Mouse (Mus musculus) ovary, adult 18-20 months (tissue): ENCODE data around the gene Rbfox1.

Experiments used
- DNase-seq: peaks from one replicate; pipeline ENCODE4 v3.0.0; 2022; ENCODE audit warnings: low spot score, mixed read lengths

Rbfox1 gene

DNA sequence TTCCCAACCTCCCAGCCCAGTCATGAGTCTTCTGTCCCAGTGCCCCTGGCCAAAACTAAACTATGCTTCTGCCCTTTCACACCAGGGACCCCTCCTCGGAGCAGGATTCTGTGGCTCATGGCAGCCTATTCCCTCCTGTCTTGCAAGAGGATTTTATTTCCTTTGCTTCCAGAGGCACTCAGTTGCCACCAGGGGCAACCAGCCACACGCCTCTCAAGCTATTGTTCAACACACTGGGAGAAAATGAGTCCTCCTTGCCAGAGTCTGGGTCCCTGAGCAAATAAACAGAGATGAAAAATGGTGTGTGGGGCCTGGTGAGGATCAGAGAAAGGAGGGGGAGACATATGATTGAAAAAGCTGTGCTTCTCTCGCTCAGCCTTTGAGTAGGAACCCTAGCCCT is 327.8 kb downstream of the Rbfox1 start:
- no peak for DNase-seq

DNA sequence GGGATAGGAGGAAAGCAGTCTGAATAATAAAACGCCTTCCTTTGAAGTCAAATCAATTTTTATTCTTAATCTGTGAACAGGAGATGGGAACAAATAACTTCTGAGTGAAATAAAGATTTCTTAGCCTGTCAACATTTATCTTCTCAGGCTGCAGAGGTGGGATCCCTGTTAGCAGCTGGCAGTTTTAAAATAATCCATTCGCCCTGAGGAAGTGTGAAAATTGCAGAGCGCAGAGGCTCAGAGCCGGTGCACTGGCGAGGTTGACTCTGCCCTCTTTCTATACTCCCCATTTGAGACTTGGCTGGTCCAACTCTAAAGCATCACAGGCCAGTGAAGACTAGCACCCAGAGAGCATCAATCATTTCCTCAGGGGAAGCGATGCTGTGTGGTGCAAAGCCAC is 342.3 kb downstream of the Rbfox1 start:
- no peak for DNase-seq

DNA sequence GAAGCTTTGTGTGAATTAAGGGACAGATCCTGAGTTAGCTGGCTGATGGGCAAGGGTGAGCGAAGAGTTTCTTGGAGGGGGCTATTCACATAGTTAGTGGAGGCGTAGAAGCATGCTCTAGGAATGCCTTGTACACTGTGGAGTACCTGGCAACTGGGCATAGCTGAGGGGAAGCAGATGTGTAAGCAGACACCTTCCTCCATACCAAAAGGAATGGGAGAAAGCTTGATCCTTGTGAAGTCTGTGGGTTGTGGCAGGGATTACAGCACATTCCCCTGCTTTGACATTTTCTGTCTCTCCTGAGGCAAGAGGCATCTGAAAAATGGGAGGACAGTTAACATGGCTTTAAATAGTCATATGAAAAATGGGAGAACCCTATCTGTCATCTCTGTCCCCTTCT is 347.8 kb downstream of the Rbfox1 start:
- no peak for DNase-seq

DNA sequence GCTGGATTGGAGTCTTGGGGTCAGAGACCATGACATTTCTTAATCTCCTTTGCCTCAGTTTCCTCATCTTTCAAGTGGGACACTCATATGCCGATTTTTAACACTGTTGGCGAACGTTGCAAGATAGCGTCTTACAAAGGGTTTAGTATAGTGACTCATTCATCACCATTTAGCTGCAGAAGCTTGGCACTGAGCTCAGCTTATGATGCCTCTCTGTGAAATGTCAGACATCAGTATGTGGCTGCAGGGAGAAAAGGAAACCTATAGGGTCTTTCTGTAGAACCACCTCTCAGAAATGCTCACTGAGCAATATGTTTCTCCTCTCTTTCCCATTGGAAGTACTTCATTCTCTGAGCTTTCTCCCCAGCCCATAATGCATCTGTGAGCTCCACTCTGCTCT is 356.2 kb downstream of the Rbfox1 start:
- DNase-seq = no peak

DNA sequence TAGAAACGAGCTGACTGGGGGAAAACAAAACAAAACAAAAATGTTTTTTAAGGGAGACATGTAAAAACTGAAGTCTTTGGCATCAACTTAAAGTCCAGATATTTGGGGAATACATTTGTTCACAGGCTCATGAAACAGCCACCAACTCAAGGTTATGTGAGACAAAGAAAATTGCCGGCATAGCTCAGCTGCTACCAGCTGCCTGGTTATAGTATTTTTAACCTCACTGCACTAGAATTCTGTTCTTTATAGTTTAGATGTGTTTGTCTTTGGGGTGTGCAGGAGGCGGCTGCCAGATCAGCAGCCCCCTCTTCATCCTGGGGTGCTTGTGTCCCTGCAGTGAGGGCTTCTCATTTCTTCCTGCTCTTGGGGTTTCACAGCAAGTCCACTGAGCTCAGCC is 357.3 kb downstream of the Rbfox1 start:
- no peak for DNase-seq

DNA sequence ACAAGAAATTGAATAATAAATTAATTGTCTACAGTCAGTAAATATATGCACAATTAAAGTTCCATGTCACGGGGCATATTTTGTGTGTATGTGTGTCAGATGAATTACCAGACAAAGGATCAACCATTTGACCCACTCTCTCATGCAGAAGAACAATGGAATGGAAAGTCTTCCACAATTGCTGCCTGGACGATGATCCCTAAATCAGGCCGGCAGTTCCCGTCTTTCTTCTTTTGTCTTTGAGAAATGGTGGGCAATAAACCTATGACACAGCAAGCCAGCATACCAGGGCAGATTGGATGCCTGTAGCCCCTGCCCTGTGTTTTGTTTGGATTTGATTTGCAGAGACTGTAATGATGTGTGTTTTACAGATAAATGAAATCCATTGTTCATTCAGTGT is 362.4 kb downstream of the Rbfox1 start:
- DNase-seq = no peak

DNA sequence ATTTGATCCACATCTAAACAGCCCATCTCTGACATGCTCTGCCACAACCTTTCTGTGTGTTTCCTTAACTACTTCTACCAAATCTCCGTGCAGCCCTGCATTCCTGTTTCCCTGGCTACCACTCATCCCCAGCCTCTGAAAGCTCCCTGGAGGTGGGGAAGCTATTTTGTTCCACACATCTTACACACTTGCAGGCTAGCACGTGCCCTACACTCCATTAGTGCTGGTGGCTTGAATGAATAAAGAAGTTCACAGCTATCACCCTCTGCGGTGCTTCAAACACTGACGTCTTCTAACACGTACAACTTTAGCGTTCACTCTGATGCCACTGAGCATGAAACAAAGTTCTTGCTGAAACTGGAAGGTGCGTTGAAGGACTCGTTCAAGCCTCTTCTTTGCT is 379.4 kb downstream of the Rbfox1 start:
- DNase-seq = no peak

DNA sequence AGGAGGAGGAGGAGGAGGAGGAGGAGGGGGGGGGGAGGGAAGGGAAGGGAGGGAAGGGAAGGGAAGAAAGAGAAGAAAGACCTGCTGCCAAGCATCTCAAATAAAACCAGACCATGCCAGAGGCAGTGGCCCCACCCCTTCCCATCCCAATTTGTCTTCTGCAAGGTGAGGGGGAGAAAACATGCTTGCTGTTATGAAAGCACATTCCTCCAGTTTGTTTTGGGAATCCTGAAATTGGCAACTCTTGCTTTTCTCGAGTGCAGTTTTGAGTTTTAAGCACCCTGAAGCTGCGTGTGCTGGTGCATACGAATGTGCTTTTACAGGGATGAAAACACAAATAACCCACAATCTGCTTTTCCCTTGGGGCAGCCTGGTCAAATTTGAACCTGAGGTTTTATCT is 380.5 kb downstream of the Rbfox1 start:
- no peak for DNase-seq

DNA sequence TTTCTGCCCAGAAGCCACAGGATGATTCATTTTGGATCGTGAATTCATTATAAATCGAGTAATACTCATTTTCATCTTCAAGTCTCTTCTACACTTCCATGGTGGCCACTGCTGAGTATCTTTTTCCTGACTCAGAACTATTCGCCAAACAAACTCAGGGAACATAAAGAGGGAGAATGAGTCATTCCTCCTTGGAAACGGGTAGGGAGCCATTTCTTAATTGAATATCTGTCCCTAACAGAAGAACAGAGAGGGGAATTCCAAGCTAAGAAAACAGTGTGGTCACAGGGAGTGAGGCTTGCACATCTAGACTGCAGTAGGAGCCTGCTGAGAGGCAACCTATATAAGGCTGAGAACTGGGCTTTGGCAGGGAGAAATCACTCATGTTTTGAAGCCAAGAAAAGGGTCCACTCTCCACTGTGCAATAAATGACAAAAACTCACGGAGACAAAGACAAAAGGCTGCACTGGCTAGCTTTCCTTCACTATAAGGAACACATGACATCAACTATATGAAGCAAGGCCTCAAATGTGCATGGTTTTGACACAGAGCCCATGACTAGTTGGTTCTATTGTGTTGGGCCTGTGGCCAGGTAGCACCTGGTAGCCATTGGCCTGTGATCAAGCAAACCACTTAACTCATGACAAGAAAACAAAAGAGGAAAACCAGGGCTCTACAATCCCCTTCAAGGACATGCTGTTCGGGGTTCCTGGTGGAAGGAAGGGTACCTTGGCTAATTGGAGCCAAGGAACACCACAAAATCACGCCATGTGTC is 386.6 kb downstream of the Rbfox1 start:
- DNase-seq = no peak

DNA sequence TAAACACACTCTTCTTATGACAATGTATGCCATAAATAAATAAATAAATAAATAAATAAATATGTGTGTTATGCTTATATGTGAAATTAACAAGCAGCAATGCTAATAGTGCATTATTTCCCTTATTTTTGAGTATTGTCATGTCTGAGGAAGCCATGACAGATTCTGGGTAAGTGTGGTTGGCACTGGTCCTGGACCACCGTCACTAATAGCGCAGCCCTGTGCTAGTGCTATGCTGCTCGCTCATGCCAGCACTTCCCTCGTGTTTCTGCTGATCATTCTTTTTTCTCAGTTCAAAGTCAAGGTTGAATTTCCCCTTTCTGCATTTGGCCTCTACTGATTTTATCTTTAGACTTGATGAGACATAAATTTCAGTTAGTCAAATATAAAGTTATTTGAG is 398.3 kb downstream of the Rbfox1 start:
- DNase-seq = no peak

DNA sequence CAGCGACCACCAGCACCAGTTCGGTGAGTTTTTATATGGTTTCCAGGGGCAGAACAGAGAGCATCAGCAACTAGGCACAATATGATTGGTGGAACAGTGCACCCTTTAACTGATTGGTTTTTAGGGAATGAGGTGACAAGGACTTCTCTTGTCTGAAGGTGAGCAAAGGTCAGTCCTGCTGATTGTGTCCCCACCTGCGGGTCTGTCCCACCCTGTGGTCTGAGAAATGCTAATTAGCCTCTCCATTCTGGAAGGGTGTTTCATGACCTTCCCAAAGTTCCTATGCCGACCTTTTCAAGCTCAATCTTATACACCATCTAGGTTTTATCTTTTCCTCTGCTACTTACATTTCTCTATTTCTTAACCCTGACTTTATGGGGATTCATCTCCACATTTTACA is 399.2 kb downstream of the Rbfox1 start:
- DNase-seq = no peak

DNA sequence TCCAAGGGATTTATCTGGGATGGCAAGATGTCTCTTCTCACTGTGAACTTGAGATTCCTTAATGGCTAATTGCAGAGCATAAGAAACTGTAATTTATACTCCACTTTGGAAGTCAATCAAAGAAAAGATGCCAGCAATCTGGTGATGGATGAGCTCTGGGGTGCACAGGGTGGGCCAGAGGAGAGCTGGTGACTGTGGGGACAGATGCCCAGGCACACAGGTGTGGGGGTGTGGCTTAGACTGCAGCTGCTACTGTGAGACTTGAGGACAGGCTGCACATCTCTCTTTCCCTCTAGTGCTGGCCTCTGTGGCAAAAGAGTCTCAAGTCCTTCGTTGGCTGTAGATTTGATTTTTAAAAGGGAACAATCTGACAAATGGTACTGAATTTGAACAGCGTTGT is 402.5 kb downstream of the Rbfox1 start:
- DNase-seq = no peak

DNA sequence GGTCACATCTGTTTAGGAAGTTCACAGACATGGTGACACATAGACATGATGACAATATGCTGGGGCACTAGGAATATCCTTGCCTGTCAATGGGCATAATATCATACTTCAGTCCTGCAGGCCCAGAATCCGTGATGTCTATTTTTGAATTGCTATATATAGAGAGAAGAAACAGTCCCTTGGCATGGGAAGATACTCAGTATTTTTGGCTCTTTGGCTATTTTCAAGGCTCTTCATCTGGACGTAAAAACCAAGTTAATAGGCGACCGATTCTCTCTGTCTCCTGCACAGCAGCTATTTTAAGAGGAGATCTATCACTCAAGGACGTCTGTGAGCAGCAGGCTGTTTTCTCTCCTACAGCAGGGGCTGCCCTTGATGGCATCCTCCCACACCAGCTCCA is 415.0 kb downstream of the Rbfox1 start:
- DNase-seq = peak; percentile 44

DNA sequence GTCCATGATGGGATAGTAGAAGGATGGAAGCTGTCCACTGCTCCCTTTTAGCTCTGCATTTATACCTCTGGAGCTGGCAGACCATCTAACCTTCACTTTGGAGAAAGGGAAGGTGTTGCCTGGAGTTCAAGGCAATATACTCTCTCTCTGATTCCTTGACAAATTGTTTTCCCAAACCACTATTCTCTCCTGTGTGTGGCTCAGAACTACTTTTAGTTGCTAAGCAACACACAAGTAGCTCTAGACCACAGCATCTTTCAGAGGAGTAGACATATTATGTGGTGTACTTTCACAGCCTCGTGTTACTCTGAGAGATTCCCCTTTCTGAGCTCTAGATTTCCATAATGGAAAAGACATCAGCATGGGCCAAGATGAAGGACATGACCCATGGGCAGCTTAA is 417.9 kb downstream of the Rbfox1 start:
- no peak for DNase-seq

DNA sequence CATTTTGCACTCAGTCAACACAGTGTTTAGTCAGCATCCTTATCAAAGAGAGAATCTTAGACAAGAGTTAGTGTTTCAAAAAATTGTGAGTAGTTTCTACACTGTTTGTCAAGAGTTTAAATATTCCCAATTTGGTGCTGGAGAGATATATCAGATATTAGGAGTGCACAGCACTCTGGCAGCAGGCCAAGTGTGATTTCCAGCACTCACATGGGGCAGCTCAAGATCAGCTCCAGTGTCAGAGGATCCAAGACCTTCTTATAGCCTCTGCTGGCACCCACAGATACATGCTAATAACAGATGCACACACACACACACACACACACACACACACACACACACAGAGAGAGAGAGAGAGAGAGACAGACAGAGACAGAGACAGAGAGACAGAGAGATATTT is 424.8 kb downstream of the Rbfox1 start:
- no peak for DNase-seq

DNA sequence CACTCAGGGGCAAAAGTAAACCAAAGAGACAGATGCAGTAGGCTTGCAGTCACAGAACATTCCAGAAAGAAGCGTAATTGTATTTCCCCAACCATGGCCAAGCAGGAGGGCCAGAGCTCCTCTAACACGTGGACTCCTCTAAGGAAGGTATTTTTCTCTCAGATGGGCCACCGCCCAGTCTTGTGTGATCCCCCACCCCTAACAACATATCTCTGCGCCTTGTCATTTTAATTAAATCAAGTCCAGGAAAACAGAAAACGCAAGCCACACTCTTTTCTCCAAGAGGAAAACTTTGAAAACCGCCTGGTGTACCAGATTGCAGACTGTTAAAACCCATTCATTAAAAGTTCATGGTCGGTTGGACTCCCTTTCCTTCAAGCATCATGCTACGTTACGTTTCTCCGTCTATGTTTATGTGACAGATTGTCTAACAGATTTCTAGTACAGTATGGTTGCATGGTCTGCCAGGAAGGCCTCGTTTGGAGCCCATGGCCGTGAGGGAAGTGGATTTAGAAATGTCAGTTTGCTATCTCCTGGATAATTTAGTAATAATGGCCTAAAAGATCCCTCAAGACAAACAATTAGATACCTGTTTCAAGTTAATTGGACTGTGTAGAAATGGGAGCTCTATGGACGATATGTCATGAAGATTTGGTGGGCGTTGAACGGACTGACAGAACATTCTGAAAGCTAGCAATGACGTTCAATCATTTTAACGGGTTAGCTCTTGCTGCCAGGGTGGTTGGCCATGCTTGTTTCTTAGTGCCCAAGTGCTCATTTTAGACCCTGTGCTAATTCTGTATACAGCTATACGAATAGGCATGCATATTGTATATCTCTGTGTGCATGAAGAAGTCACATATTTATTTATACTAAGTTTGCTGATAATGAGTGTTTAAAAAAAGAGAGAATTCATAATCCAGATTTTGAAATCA is 425.9 kb downstream of the Rbfox1 start:
- no peak for DNase-seq

DNA sequence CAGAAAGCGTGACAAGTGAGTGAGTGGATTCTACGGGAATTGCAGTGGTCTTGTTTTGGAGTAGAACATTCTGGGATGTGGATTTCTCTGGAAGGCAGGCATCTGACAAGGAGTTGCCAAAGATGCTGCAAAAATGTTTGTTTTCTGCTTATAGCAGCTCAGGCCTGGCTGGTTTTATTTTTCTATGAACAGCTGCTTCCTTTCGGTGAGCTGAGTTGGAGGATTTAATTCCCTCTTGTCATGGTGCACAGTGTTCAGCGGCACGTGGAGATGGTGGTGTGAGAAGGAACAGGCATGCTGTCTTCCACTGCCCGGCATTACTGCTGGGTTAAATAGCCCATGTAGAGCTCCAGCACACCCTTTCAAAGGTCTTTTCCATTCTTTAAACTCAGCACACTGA is 428.5 kb downstream of the Rbfox1 start:
- DNase-seq = no peak

DNA sequence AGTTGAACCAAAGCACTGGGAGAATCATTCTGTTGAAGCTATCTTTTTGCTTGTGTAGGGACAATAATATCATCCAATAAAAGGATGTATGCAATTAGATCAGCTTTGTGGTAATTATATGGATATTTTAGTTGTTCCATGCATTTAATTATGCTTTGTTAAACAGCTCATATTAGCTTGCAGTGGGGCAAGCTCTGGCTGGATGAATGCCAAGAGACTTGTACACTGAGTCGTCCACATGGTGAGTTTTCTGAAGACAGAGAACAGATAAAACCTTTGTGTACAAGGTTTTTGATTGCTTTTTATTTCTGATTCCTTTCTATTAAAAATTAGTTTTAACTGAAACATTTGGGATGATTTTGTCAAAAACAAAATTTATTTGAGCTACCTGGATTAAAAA is 439.7 kb downstream of the Rbfox1 start:
- DNase-seq = no peak

DNA sequence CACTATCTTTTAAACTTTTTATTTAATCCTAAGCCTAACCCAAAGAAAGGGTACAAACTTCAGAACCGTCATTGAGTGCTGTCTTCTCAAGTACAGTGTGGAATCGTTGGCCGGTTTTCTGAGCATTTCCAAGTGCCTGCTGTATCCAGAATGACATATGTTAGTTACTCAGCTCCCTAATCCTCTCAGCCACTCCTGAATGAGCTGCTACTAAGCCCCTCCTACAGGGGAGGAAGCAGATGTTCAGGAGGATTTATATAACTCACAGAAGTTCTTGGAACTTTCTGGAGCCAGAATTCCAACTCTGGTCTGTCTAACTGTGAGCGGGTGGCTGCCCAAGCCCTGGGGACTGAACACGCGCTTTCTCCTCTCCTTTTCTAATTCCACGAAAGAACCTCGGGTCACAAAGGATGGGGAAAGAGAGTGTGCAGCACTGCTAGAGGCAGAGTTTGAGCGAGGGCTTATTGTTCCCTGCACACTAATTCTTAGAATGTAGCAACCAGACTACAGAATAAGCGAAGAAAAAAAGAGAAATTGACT is 446.3 kb downstream of the Rbfox1 start:
- DNase-seq = no peak

DNA sequence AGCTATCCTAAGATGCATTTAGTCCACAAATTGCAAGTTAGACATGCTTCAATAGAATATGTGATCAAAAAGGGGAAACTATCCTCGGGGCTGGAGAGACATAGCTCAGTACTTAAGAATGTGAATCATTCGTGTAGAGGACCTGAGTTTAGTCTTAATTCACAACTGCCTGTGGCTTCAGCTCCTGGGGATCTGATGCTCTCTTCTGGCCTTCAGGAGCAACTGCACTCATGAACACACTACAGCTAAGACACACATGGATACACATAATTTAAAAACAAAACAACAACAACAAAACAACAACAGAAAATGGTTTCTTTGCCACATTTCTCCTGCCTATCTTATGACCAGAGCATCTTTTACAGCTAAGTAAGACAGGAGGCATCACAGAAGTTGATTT is 448.1 kb downstream of the Rbfox1 start:
- no peak for DNase-seq

DNA sequence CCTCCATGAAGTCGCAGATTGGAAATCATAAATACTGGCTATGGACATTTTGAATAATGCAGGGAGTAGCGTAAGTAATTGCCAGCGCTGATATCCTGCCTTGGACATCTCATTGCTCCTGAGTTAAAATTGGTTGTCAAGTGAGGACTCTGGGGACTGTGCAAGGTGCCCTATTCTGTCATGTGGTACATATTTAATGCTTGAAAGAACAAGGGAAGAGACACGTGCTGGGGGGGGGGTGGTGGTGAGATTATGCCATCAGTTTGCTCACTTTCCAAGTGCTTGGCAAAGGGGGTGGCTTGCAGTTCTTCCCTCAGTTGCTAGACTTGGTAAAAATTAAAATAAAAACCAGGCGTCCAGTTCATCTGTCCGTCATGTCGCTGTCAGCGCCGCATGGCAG is 462.9 kb downstream of the Rbfox1 start:
- no peak for DNase-seq

DNA sequence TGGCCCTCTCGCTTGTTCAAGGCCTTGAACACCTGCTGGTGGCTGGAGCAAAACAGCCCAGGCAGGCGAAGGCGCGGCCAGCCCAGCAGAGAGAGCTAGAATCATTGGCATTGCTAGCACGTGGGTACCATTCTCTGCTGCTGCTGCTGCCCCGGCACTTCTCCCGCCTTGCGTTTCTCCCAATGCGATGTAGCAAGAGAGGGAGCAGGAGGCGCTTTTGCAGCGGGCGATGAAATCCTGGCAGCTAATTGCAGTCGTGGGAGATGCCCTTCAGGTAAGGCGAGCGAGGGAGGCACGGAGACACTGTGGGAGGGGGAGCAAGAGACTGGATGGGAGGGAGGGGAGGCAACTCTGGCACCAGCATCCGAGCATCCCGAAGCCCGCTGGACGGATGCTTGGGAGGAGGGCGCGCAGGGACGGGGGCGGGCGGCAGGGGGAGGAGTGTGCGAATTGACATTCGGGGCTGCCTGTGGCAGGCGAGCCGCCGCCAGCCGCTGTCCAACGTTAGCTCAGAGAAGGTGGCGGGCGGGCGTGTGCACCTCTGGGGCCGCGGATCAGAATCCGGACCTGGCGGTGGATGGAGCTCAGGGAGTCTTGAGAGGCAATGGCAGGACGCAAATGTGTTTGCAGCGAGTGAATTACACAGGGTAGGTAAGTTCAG is 463.6 kb downstream of the Rbfox1 start:
- DNase-seq = peak; percentile 8

DNA sequence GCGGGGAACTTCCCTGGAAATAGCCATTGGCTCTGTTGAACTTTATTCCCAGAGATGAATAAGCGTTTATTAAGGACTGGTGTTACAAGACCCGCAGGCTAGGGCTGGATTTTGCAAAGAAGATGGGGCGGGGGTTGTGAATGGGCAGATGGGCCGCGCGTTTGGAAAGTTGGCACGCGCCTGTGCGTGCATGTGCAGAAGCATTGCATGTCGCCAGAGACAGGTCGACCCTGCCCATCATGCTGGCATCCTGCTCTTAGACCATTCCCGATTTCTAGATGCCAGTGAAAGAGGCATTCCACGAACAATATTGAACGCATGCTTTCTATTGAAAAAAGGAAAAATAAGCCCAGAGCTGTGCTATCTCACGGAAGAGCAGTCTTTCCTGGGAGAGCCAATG is 464.2 kb downstream of the Rbfox1 start:
- DNase-seq = no peak
